Mouse (Mus musculus): ENCODE measurements at regions not wholly inside any gene's neighbourhood (a gene's known extent, or its start where the extent isn't known, plus 50 kb on each side); places are given as distances from the start of the nearest gene placed in this dataset.

- peak; percentile 27 for DNase-seq (ENCODE audit: low spot score)
Observed at GRCm38 (mm10) chrX:18563676-18564075, 102.5 kb upstream of the 4930578C19Rik start.

GRCm38 (mm10) chrX:18520246-18520980 is 59.2 kb upstream of the 4930578C19Rik start:
- DNase-seq (ENCODE audit: low spot score) = peak; percentile 53
